In the genomic region with DNA sequence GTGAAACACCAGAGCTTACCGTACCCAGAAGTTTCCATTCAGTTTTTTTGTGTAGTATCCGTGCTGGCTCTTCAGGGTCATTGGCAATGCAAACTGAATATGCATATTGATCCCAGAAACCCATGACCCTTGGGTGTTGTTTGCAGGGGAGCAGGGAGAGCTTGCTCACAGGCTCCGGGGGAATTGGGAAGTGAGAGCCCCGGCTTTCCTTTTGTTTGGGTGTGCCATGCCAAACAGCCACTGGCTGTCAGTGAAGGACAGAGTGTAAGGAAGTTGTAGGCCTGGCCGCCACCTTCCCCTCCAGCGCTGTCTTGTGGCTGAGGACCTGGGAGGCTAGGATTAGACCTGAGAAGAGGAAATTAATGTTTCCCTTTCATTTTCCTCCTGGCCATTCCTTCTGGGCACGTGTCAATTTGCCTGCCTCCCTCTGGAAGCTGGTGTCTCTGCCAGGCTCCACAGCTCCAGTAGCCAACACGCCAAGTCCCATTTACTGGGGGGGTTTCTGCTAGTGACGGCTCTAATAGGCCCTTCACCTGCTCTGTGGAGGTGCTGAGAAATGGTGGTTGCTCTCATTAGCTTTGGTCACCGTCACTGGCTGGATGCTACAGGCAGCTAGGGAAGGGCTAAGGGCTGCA, we compare ENCODE assay signal across 27 mouse cellular contexts.
A peak's percentile ranks its signal among the peaks of the same experiment; 100 is the strongest.
DNase-seq lines count a peak whose midpoint lies in the region; ATAC-seq lines count a peak whose summit lies in the region.
"Had no signal": no experiment of that assay in that cellular context is flagged by ENCODE, and none has a peak within 500 bp of the region (broad histone marks: within the 10 kb centered on the region; RNA-seq: fewer than 3 reads in every experiment).

No protein-coding gene starts in this region.

- H3K4me1 ChIP-seq in lung, embryonic 16.5 days (replicated peaks; ENCODE audit: control insufficient read depth, insufficient read depth, low read length) = peaks cover 14% of the 10 kb centered on the region
- peaks cover 22% of the 10 kb centered on the region for H3K4me1 ChIP-seq in midbrain, embryonic 14.5 days (ENCODE audit: control insufficient read depth, insufficient read depth, low read length)
- peaks cover 44% of the 10 kb centered on the region for H3K4me1 ChIP-seq in midbrain, embryonic 13.5 days (replicated peaks)
- peaks cover 18% of the 10 kb centered on the region; the same call in 1 of the 2 replicates for H3K4me1 ChIP-seq in midbrain, embryonic 16.5 days (ENCODE audit: control insufficient read depth, insufficient read depth, low read length)
- peaks cover 27% of the 10 kb centered on the region for H3K4me1 ChIP-seq in forebrain, embryonic 15.5 days
- H3K4me1 ChIP-seq: heart, embryonic 15.5 days had no signal

- H3K4me3 ChIP-seq in lung, embryonic 16.5 days (ENCODE audit: low read length) = no peak overlapping the region
- H3K4me3 ChIP-seq in midbrain, embryonic 14.5 days (replicated peaks; ENCODE audit: low read depth, low read length) = no peak overlapping the region
- H3K4me3 ChIP-seq in midbrain, embryonic 13.5 days (replicated peaks) = no peak overlapping the region
- H3K4me3 ChIP-seq in midbrain, embryonic 16.5 days (ENCODE audit: low read depth, low read length) = no peak overlapping the region
- no peak overlapping the region for H3K4me3 ChIP-seq in forebrain, embryonic 15.5 days
- H3K4me3 ChIP-seq: embryonic facial prominence, embryonic 13.5 days; forebrain, embryonic 10.5 days; gastrocnemius, adult 2 months; heart, embryonic 10.5 days; heart, embryonic 15.5 days; lung, embryonic 15.5 days; myocyte; neural tube, embryonic 12.5 days had no signal

- no peak overlapping the region for H3K9ac ChIP-seq in lung, embryonic 16.5 days (ENCODE audit: low read length)
- H3K9ac ChIP-seq in midbrain, embryonic 14.5 days (replicated peaks; ENCODE audit: low read length) = no peak overlapping the region
- no peak overlapping the region for H3K9ac ChIP-seq in midbrain, embryonic 13.5 days (replicated peaks)
- 0 out of 2 replicates have a peak overlapping the region, but pooled peaks have one; percentile 30 for H3K9ac ChIP-seq in midbrain, embryonic 16.5 days (ENCODE audit: low read depth, low read length)
- H3K9ac ChIP-seq in forebrain, embryonic 15.5 days (replicated peaks) = no peak overlapping the region
- H3K9ac ChIP-seq: embryonic facial prominence, embryonic 13.5 days; heart, embryonic 15.5 days; liver, embryonic 14.5 days; lung, embryonic 15.5 days; neural tube, embryonic 12.5 days had no signal

- peak; percentile 14 to 20 for DNase-seq in cerebellum, postnatal 25 days
- no peak for DNase-seq in cerebellum, adult 8-10 months
- DNase-seq in lung, postnatal 25 days (ENCODE audit: low spot score) = no peak
- DNase-seq in midbrain, embryonic 14.5 days = peak; percentile 30
- DNase-seq: adrenal gland, postnatal 14 days; gastrocnemius, adult 2 months; kidney, adult 8-10 months; kidney, postnatal 4 days; liver; thymus, adult 2 months; thymus, postnatal 36 days had no signal

- no peaks in the 10 kb centered on the region for H3K27me3 ChIP-seq in lung, embryonic 16.5 days (ENCODE audit: control insufficient read depth, insufficient read depth, low read depth, low read length)
- no peaks in the 10 kb centered on the region for H3K27me3 ChIP-seq in midbrain, embryonic 14.5 days (ENCODE audit: control insufficient read depth, insufficient read depth, low read length)
- H3K27me3 ChIP-seq in midbrain, embryonic 13.5 days = peaks cover 5% of the 10 kb centered on the region; the same call in 1 of the 2 replicates
- no peaks in the 10 kb centered on the region for H3K27me3 ChIP-seq in midbrain, embryonic 16.5 days (ENCODE audit: control insufficient read depth, insufficient read depth, low read depth, low read length)
- H3K27me3 ChIP-seq in forebrain, embryonic 15.5 days = 0 out of 2 replicates have a peak, but pooled peaks cover 4% of the 10 kb centered on the region
- H3K27me3 ChIP-seq: lung, embryonic 15.5 days had no signal

- H3K4me2 ChIP-seq in lung, embryonic 16.5 days (ENCODE audit: low read depth, low read length) = no peak overlapping the region
- no peak overlapping the region for H3K4me2 ChIP-seq in midbrain, embryonic 14.5 days (ENCODE audit: low read length)
- no peak overlapping the region for H3K4me2 ChIP-seq in midbrain, embryonic 13.5 days (replicated peaks)
- H3K4me2 ChIP-seq in midbrain, embryonic 16.5 days (ENCODE audit: low read length) = no peak overlapping the region
- no peak overlapping the region for H3K4me2 ChIP-seq in forebrain, embryonic 15.5 days (replicated peaks)
- H3K4me2 ChIP-seq: embryonic facial prominence, embryonic 13.5 days; heart, embryonic 15.5 days; lung, embryonic 15.5 days; neural tube, embryonic 12.5 days had no signal

- H3K36me3 ChIP-seq in lung, embryonic 16.5 days (ENCODE audit: control insufficient read depth, insufficient read depth, low read length) = no peaks in the 10 kb centered on the region
- H3K36me3 ChIP-seq in midbrain, embryonic 14.5 days (ENCODE audit: control insufficient read depth, insufficient read depth, low read length) = no peaks in the 10 kb centered on the region
- H3K36me3 ChIP-seq in midbrain, embryonic 13.5 days = no peaks in the 10 kb centered on the region
- no peaks in the 10 kb centered on the region for H3K36me3 ChIP-seq in midbrain, embryonic 16.5 days (ENCODE audit: control insufficient read depth, insufficient read depth, low read length)
- H3K36me3 ChIP-seq in forebrain, embryonic 15.5 days = no peaks in the 10 kb centered on the region
- H3K36me3 ChIP-seq: embryonic facial prominence, embryonic 13.5 days; forebrain, embryonic 10.5 days; heart, embryonic 10.5 days; heart, embryonic 15.5 days; lung, embryonic 15.5 days; neural tube, embryonic 12.5 days had no signal

- 0 out of 2 replicates have a peak, but pooled peaks cover 2% of the 10 kb centered on the region for H3K9me3 ChIP-seq in lung, embryonic 16.5 days (ENCODE audit: control insufficient read depth, low read length)
- 0 out of 2 replicates have a peak, but pooled peaks cover 2% of the 10 kb centered on the region for H3K9me3 ChIP-seq in midbrain, embryonic 14.5 days (ENCODE audit: control insufficient read depth, low read length)
- no peaks in the 10 kb centered on the region for H3K9me3 ChIP-seq in midbrain, embryonic 13.5 days
- H3K9me3 ChIP-seq in midbrain, embryonic 16.5 days (replicated peaks; ENCODE audit: control insufficient read depth, low read length, poor library complexity, severe bottlenecking) = no peaks in the 10 kb centered on the region; the same call in 1 of the 2 replicates
- H3K9me3 ChIP-seq in forebrain, embryonic 15.5 days = no peaks in the 10 kb centered on the region
- H3K9me3 ChIP-seq: forebrain, embryonic 10.5 days; heart, embryonic 10.5 days; lung, embryonic 15.5 days; neural tube, embryonic 12.5 days had no signal

- WGBS in lung, embryonic 16.5 days = 42% methylated on average over 10 of the region's 10 CpGs
- WGBS in midbrain, embryonic 14.5 days = 51% methylated on average over 10 of the region's 10 CpGs
- 57% methylated on average over 10 of the region's 10 CpGs for WGBS in midbrain, embryonic 13.5 days
- WGBS in midbrain, embryonic 16.5 days = 46% methylated on average over 10 of the region's 10 CpGs
- 44% methylated on average over 10 of the region's 10 CpGs for WGBS in forebrain, embryonic 15.5 days

- peak; percentile 37; the same call in 1 of the 2 replicates for ATAC-seq in lung, embryonic 16.5 days (ENCODE audit: low read depth)
- no peak for ATAC-seq in midbrain, embryonic 14.5 days (ENCODE audit: low FRiP score, low TSS enrichment)
- ATAC-seq in midbrain, embryonic 13.5 days = no peak
- no peak for ATAC-seq in midbrain, embryonic 16.5 days
- no peak for ATAC-seq in forebrain, embryonic 15.5 days (replicated peaks)
- ATAC-seq: forebrain, embryonic 16.5 days; intestine, embryonic 16.5 days; Patski had no signal

- peak overlapping the region; percentile 49; the same call in 1 of the 2 replicates for H3K27ac ChIP-seq in lung, embryonic 16.5 days (ENCODE audit: low read length)
- H3K27ac ChIP-seq in midbrain, embryonic 14.5 days (replicated peaks; ENCODE audit: low read depth, low read length) = no peak overlapping the region
- H3K27ac ChIP-seq in midbrain, embryonic 13.5 days = no peak overlapping the region
- no peak overlapping the region for H3K27ac ChIP-seq in midbrain, embryonic 16.5 days (ENCODE audit: low read length)
- H3K27ac ChIP-seq in forebrain, embryonic 15.5 days (replicated peaks) = no peak overlapping the region
- H3K27ac ChIP-seq: embryonic facial prominence, embryonic 13.5 days; forebrain, embryonic 10.5 days; gastrocnemius, adult 2 months; heart, embryonic 10.5 days; heart, embryonic 15.5 days; kidney, postnatal 0 days; liver, embryonic 14.5 days; neural tube, embryonic 12.5 days had no signal

Comparison
In these comparisons a context has a peak if more than half of its experiments do, and no peak if none do; other contexts are left out.
1. DNase-seq: peak in cerebellum, postnatal 25 days (2 of 2) and midbrain, embryonic 14.5 days (single experiment); none in cerebellum, adult 8-10 months (single experiment) and lung, postnatal 25 days (single experiment).